8 mouse cellular contexts compared by ENCODE assay signal in genomic region chr13:17693816-17694215, GRCm38 (mm10). TPM values are rescaled to one million over a fixed set of nuclear protein-coding genes. Genes with fewer than 3 reads are reported as not detected.
DNase-seq lines count a peak whose midpoint lies in the region; ATAC-seq and TF ChIP-seq lines count a peak whose summit lies in the region.

No protein-coding gene starts in this region.

- H3K36me3 ChIP-seq in midbrain, embryonic 10.5 days, result no peaks in the 10 kb centered on the region; the same call in 1 of the 2 replicates
- no peaks in the 10 kb centered on the region for H3K36me3 ChIP-seq in midbrain, embryonic 16.5 days (ENCODE audit: control insufficient read depth, insufficient read depth, low read length)
- H3K36me3 ChIP-seq in hindbrain, embryonic 11.5 days (ENCODE audit: control insufficient read depth, insufficient read depth, low read length), result no peaks in the 10 kb centered on the region
- H3K36me3 ChIP-seq in liver, embryonic 16.5 days (ENCODE audit: control insufficient read depth, insufficient read depth), result no peaks in the 10 kb centered on the region
- H3K36me3 ChIP-seq in stomach, postnatal 0 days (ENCODE audit: control insufficient read depth, insufficient read depth, low read length), result no peaks in the 10 kb centered on the region

- H3K9me3 ChIP-seq in midbrain, embryonic 10.5 days (replicated peaks), result no peaks in the 10 kb centered on the region
- no peaks in the 10 kb centered on the region for H3K9me3 ChIP-seq in midbrain, embryonic 16.5 days (replicated peaks; ENCODE audit: control insufficient read depth, low read length, poor library complexity, severe bottlenecking)
- no peaks in the 10 kb centered on the region for H3K9me3 ChIP-seq in hindbrain, embryonic 11.5 days (ENCODE audit: control insufficient read depth, low read length)
- H3K9me3 ChIP-seq in liver, embryonic 16.5 days (replicated peaks; ENCODE audit: control insufficient read depth, low read length), result no peaks in the 10 kb centered on the region
- H3K9me3 ChIP-seq in stomach, postnatal 0 days (ENCODE audit: control insufficient read depth, low read length), result no peaks in the 10 kb centered on the region

- TF ChIP-seq POLR2A in brain, embryonic 14.5 days (IDR thresholded peaks at IDR 0.05; ENCODE audit: borderline replicate concordance, extremely low read depth, insufficient read depth, insufficient read length, poor library complexity, severe bottlenecking), result no peak

- peak overlapping the region; percentile 84 for H3K4me3 ChIP-seq in midbrain, embryonic 10.5 days
- H3K4me3 ChIP-seq in midbrain, embryonic 16.5 days (ENCODE audit: low read depth, low read length), result no peak overlapping the region
- no peak overlapping the region for H3K4me3 ChIP-seq in hindbrain, embryonic 11.5 days (ENCODE audit: low read depth, low read length)
- H3K4me3 ChIP-seq in liver, embryonic 16.5 days (ENCODE audit: low read depth, low read length), result peak overlapping the region; percentile 88
- H3K4me3 ChIP-seq in stomach, postnatal 0 days (ENCODE audit: low read depth, low read length), result no peak overlapping the region; the same call in 1 of the 2 replicates

- no peaks in the 10 kb centered on the region for H3K27me3 ChIP-seq in midbrain, embryonic 10.5 days (ENCODE audit: low read depth, poor library complexity, severe bottlenecking)
- no peaks in the 10 kb centered on the region for H3K27me3 ChIP-seq in midbrain, embryonic 16.5 days (ENCODE audit: control insufficient read depth, insufficient read depth, low read depth, low read length)
- no peaks in the 10 kb centered on the region for H3K27me3 ChIP-seq in hindbrain, embryonic 11.5 days (ENCODE audit: control insufficient read depth, insufficient read depth, low read length)
- H3K27me3 ChIP-seq in liver, embryonic 16.5 days (ENCODE audit: control insufficient read depth, insufficient read depth, low read depth, low read length), result no peaks in the 10 kb centered on the region
- no peaks in the 10 kb centered on the region for H3K27me3 ChIP-seq in stomach, postnatal 0 days (ENCODE audit: control insufficient read depth, insufficient read depth, low read length)

- no peak for TF ChIP-seq CTCF in brain, embryonic 14.5 days (IDR thresholded peaks at IDR 0.05; ENCODE audit: borderline replicate concordance, extremely low read depth, insufficient read depth, insufficient read length)
- TF ChIP-seq CTCF in stomach, postnatal 0 days (IDR thresholded peaks at IDR 0.05; ENCODE audit: low read depth), result no peak

- H3K4me1 ChIP-seq in midbrain, embryonic 10.5 days, result peaks cover 21% of the 10 kb centered on the region
- peaks cover 11% of the 10 kb centered on the region for H3K4me1 ChIP-seq in midbrain, embryonic 16.5 days (ENCODE audit: control insufficient read depth, insufficient read depth, low read length)
- H3K4me1 ChIP-seq in hindbrain, embryonic 11.5 days (replicated peaks; ENCODE audit: control insufficient read depth, insufficient read depth, low read length), result no peaks in the 10 kb centered on the region
- peaks cover 6% of the 10 kb centered on the region for H3K4me1 ChIP-seq in liver, embryonic 16.5 days (ENCODE audit: control insufficient read depth, low read depth, low read length)
- no peaks in the 10 kb centered on the region for H3K4me1 ChIP-seq in stomach, postnatal 0 days (replicated peaks; ENCODE audit: control insufficient read depth, insufficient read depth)

- 76% methylated on average over 5 of the region's 5 CpGs for WGBS in midbrain, embryonic 10.5 days
- WGBS in midbrain, embryonic 16.5 days, result 68% methylated on average over 5 of the region's 5 CpGs
- 70% methylated on average over 5 of the region's 5 CpGs for WGBS in hindbrain, embryonic 11.5 days
- 55% methylated on average over 5 of the region's 5 CpGs for WGBS in liver, embryonic 16.5 days (ENCODE audit: insufficient replicate concordance)
- 45% methylated on average over 5 of the region's 5 CpGs for WGBS in stomach, postnatal 0 days

- H3K27ac ChIP-seq in midbrain, embryonic 10.5 days (replicated peaks), result no peak overlapping the region
- H3K27ac ChIP-seq in midbrain, embryonic 16.5 days (ENCODE audit: low read length), result no peak overlapping the region
- no peak overlapping the region for H3K27ac ChIP-seq in hindbrain, embryonic 11.5 days (ENCODE audit: low read depth, low read length)
- H3K27ac ChIP-seq in liver, embryonic 16.5 days (ENCODE audit: low read length), result no peak overlapping the region
- no peak overlapping the region for H3K27ac ChIP-seq in stomach, postnatal 0 days (replicated peaks)

- ATAC-seq in midbrain, embryonic 16.5 days, result no peak
- ATAC-seq in hindbrain, embryonic 11.5 days (ENCODE audit: low FRiP score), result no peak
- ATAC-seq in liver, embryonic 16.5 days (ENCODE audit: low read depth), result no peak
- ATAC-seq in stomach, postnatal 0 days (ENCODE audit: low FRiP score, low TSS enrichment), result no peak

- no peak for TF ChIP-seq EP300 in stomach, postnatal 0 days (optimal IDR thresholded peaks at IDR 0.05)

- H3K9ac ChIP-seq in midbrain, embryonic 16.5 days (ENCODE audit: low read depth, low read length), result no peak overlapping the region
- H3K9ac ChIP-seq in hindbrain, embryonic 11.5 days (ENCODE audit: low read depth, low read length), result no peak overlapping the region
- H3K9ac ChIP-seq in liver, embryonic 16.5 days (ENCODE audit: low read depth, low read length), result no peak overlapping the region
- H3K9ac ChIP-seq in stomach, postnatal 0 days (ENCODE audit: low read length), result no peak overlapping the region

- DNase-seq in midbrain, embryonic 10.5 days (ENCODE audit: low spot score), result no peak
- DNase-seq in brain, embryonic 14.5 days (ENCODE audit: low read depth), result peak; percentile 43
- peak; percentile 4 for DNase-seq in hindbrain, embryonic 11.5 days (ENCODE audit: low spot score)
- no peak for DNase-seq in stomach, postnatal 0 days (ENCODE audit: low spot score)
- DNase-seq in yolk sac, embryonic 10.5 days (ENCODE audit: low spot score), result no peak
- DNase-seq in ovary, adult 18-20 months (ENCODE audit: low spot score), result no peak

- no peak overlapping the region; the same call in 1 of the 2 replicates for H3K4me2 ChIP-seq in midbrain, embryonic 16.5 days (ENCODE audit: low read length)
- no peak overlapping the region for H3K4me2 ChIP-seq in hindbrain, embryonic 11.5 days (replicated peaks; ENCODE audit: low read depth, low read length)
- peak overlapping the region; percentile 88 for H3K4me2 ChIP-seq in liver, embryonic 16.5 days (ENCODE audit: low read depth, low read length)
- H3K4me2 ChIP-seq in stomach, postnatal 0 days (replicated peaks; ENCODE audit: low read depth), result peak overlapping the region; percentile 15; the same call in 1 of the 2 replicates

RNA-seq across cellular contexts. Expression of gene Mplkip, which starts 1.2 kb away (rescaled TPM):
- polyA plus RNA-seq in midbrain, embryonic 10.5 days (2016; fragmentation: Nextera tagmentation; extraction: Ambion mirVana), result 47.3 and 49.9 TPM in 2 replicates
- polyA plus RNA-seq in midbrain, embryonic 16.5 days (2015; fragmentation: Nextera tagmentation; extraction: Ambion mirVana), result 33.4 and 38.1 TPM in 2 replicates
- 16.7 and 18.2 TPM in 2 replicates for polyA plus RNA-seq in brain, embryonic 14.5 days (2012; rRNA removed)
- 55.5 and 56.9 TPM in 2 replicates for polyA plus RNA-seq in hindbrain, embryonic 11.5 days (2014; fragmentation: Nextera tagmentation; extraction: Ambion mirVana)
- 16.2 and 18.7 TPM in 2 replicates for polyA plus RNA-seq in liver, embryonic 16.5 days (2015; fragmentation: Nextera tagmentation; extraction: Ambion mirVana)
- polyA plus RNA-seq in stomach, postnatal 0 days (2015; fragmentation: Nextera tagmentation; extraction: Ambion mirVana), result 33.2 and 33.9 TPM in 2 replicates

RNA-seq across cellular contexts. Expression of gene Sugct, which starts 1.5 kb away (rescaled TPM):
- polyA plus RNA-seq in midbrain, embryonic 10.5 days (2016; fragmentation: Nextera tagmentation; extraction: Ambion mirVana), result 2.7 and 3.9 TPM in 2 replicates
- 2.5 and 3.7 TPM in 2 replicates for polyA plus RNA-seq in midbrain, embryonic 16.5 days (2015; fragmentation: Nextera tagmentation; extraction: Ambion mirVana)
- polyA plus RNA-seq in brain, embryonic 14.5 days (2012; rRNA removed), result 1.2 and 1.7 TPM in 2 replicates
- 3.2 and 3.3 TPM in 2 replicates for polyA plus RNA-seq in hindbrain, embryonic 11.5 days (2014; fragmentation: Nextera tagmentation; extraction: Ambion mirVana)
- 5.6 and 5.8 TPM in 2 replicates for polyA plus RNA-seq in liver, embryonic 16.5 days (2015; fragmentation: Nextera tagmentation; extraction: Ambion mirVana)
- 6.1 and 7.0 TPM in 2 replicates for polyA plus RNA-seq in stomach, postnatal 0 days (2015; fragmentation: Nextera tagmentation; extraction: Ambion mirVana)

Comparison
In these comparisons a context has a peak if more than half of its experiments do, and no peak if none do; other contexts are left out.
1. H3K4me3 ChIP-seq: peak in midbrain, embryonic 10.5 days (single experiment) and liver, embryonic 16.5 days (single experiment); none in midbrain, embryonic 16.5 days (single experiment), hindbrain, embryonic 11.5 days (single experiment) and stomach, postnatal 0 days (single experiment).
2. DNase-seq: peak in brain, embryonic 14.5 days (single experiment) and hindbrain, embryonic 11.5 days (single experiment); none in midbrain, embryonic 10.5 days (single experiment), stomach, postnatal 0 days (single experiment), yolk sac, embryonic 10.5 days (single experiment) and ovary, adult 18-20 months (single experiment).
3. H3K4me2 ChIP-seq: peak in liver, embryonic 16.5 days (single experiment) and stomach, postnatal 0 days (single experiment); none in midbrain, embryonic 16.5 days (single experiment) and hindbrain, embryonic 11.5 days (single experiment).